Mouse (Mus musculus) heart, adult 2 months (tissue): ENCODE data around the gene Myo7a. TPM values are rescaled to one million over a fixed set of nuclear protein-coding genes. Genes with fewer than 3 reads are reported as not detected.
A peak's percentile ranks its signal among the peaks of the same experiment; 100 is the strongest.

Experiments used
- DNase-seq, 2 experiments: peaks; one replicate each; pipeline ENCODE4 v3.0.0; 2021
- H3K27ac ChIP-seq: fragments of 200-600 bp; 2 replicates; pipeline ENCODE4 v1.8.1; 2022
- H3K27me3 ChIP-seq: fragments of 200-500 bp; 2 replicates; pipeline ENCODE4 v1.6.1; 2012; ENCODE audit warnings: mild to moderate bottlenecking, low read length, inconsistent platforms, mixed read lengths; ENCODE audit not compliant: control insufficient read depth, insufficient read depth
- H3K36me3 ChIP-seq: fragments of 200-500 bp; 2 replicates; pipeline ENCODE4 v1.6.1; 2012; ENCODE audit warnings: low read length, inconsistent platforms; ENCODE audit not compliant: control insufficient read depth, insufficient read depth
- H3K4me1 ChIP-seq: fragments of 200-500 bp; 2 replicates; pipeline ENCODE4 v1.6.1; 2011; ENCODE audit warnings: low read length; ENCODE audit not compliant: control insufficient read depth, insufficient read depth
- H3K4me3 ChIP-seq: fragments of 200-600 bp; 2 replicates; pipeline ENCODE4 v1.8.1; 2022
- H3K79me2 ChIP-seq: fragments of 200-500 bp; replicated peaks from 2 replicates; pipeline ENCODE4 v1.6.1; 2012; ENCODE audit warnings: mild to moderate bottlenecking, inconsistent platforms, low read length, moderate library complexity, mixed read lengths; ENCODE audit not compliant: control insufficient read depth, insufficient read depth
- H3K9ac ChIP-seq: fragments of 200-500 bp; 2 replicates; pipeline ENCODE4 v1.6.1; 2012; ENCODE audit warnings: low read depth, mild to moderate bottlenecking, control low read depth, inconsistent platforms, low read length, mixed read lengths
- CTCF ChIP-seq: fragments of 200-600 bp; IDR thresholded peaks from 2 replicates; pipeline ENCODE4 v1.8.1; 2022; ENCODE audit warnings: antibody characterized with exemption, mild to moderate bottlenecking, moderate library complexity
- EP300 ChIP-seq: fragments of 200-500 bp; IDR thresholded peaks from 2 replicates; pipeline ENCODE4 v1.6.1; 2011; ENCODE audit warnings: low read depth, low read length, control low read depth; ENCODE audit not compliant: insufficient read depth
- POLR2A ChIP-seq: fragments of 200-500 bp; IDR thresholded peaks from 2 replicates; pipeline ENCODE4 v1.6.1; 2011; ENCODE audit warnings: mild to moderate bottlenecking, low read depth, low read length, control low read depth; ENCODE audit not compliant: insufficient read depth
- WGBS: fragments of 180-500 bp; shearing (Covaris S2); methylation state at CpG from one replicate; pipeline ENCODE4 v1.1.7; 2018; 5-methylcytosine and 5-hydroxymethylcytosine counted together
- intact Hi-C: fragments of 180-260 bp; cut with DNase I; formaldehyde crosslinking; loops from one replicate; pipeline ENCODE4 v1.15.1; 2025
- polyA plus RNA-seq: library from polyadenylated mRNA; depleted of rRNA; stranded (reverse); fragments of >200 nt; gene quantifications from 2 replicates; pipeline ENCODE4 v1.2.3, GENCODE M21; 2012
- total RNA-seq, 2 experiments: library from RNA; stranded (reverse); gene quantifications; 2 replicates each; pipeline ENCODE4 v1.2.3; 2021

Myo7a gene
- total and polyA plus RNA-seq, 3 experiments = 4.5 to 7.1 (median 5.9) TPM

DNA sequence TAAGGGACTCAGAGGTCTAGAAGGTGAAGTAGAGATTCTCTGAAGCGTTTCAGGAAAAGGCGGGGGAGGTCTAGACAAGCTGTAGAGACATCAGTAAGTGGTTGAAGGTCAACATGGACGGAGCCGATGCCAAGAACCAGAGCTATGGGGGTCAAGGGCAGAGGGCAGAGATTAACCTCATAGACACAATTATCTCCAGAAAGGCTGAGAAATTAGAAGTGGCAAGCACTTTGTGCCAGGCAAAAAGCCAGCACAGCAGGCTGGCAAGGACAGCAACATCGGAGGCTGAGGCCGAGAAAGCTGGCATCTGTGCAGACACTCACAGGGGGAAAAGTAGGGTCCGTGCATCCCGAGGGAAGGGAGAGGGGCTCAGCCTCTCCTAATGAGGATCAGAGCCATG, 28.4 kb upstream of the Myo7a start:
- DNase-seq = no peak
- H3K36me3 ChIP-seq = no peaks in the 10 kb centered on the region
- H3K9ac ChIP-seq = no peak overlapping the region
- 53% methylated on average over 8 of the region's 8 CpGs for WGBS
- intact Hi-C loops = no loop called here
- H3K79me2 ChIP-seq = no peaks in the 10 kb centered on the region
- no peak overlapping the region for H3K4me3 ChIP-seq
- no peak overlapping the region for H3K27ac ChIP-seq
- TF ChIP-seq POLR2A (no peak), EP300 (no peak), CTCF (no peak)
- H3K27me3 ChIP-seq = no peaks in the 10 kb centered on the region
- peaks cover under 1% of the 10 kb centered on the region; the same call in 1 of the 2 replicates for H3K4me1 ChIP-seq

DNA sequence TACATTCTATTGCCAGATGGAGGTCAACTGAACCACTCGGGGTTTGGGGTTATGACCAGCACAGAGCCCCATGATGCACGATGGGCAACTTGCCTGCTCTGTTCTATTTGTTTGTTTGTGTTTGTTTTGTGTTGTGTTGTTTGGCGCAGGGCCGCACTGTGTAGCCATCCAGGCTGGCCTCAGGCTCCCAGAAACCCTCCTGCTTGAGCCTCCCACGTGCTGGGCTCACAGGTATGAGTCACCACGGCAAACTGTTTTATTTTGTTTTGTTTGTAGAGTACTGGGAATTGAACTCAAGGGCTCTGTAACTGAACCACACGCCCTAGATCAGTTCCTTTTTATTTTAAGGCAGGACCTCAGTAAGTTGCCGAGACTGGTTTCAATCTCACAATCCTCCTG, 27.1 kb upstream of the Myo7a start:
- H3K27me3 ChIP-seq = no peaks in the 10 kb centered on the region
- WGBS = 70% methylated on average over 8 of the region's 8 CpGs
- no peaks in the 10 kb centered on the region for H3K36me3 ChIP-seq
- no peaks in the 10 kb centered on the region for H3K79me2 ChIP-seq
- H3K27ac ChIP-seq = no peak overlapping the region
- no peak overlapping the region for H3K4me3 ChIP-seq
- no peak for TF ChIP-seq POLR2A
- no peak for TF ChIP-seq CTCF
- no peak for TF ChIP-seq EP300
- intact Hi-C loops = no loop called here
- H3K9ac ChIP-seq = no peak overlapping the region
- DNase-seq = no peak
- no peaks in the 10 kb centered on the region for H3K4me1 ChIP-seq

DNA sequence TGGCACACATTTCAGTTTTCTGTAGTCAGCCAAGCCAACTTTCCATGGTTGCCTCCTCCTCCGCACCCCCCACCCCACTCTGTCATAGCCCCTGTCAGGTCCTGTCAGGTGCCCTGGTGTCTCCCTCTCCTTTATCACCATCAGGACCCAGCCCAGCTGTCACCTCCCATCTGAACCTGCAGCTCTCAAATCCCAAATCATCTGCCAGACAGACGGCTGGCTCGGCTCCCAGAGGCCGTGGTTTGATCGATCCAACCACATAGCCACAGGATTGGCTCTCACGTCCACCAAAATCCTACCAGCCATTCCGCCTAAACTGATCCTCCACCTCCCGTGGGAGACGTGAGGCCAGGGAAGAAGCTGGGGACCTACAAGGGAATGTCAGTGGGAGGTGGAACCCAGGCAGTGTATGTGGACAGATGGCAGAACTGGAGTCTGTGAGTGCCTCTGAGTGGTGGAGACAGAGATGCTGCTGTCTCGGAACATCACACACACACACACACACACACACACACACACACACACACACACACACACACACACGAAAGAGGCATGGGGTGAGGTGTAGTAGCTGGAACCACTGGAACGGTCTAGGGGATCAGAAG, 26.6 kb upstream of the Myo7a start:
- TF ChIP-seq CTCF (no peak), POLR2A (no peak), EP300 (no peak)
- H3K27ac ChIP-seq = no peak overlapping the region
- H3K4me1 ChIP-seq = no peaks in the 10 kb centered on the region
- DNase-seq = no peak
- intact Hi-C loops = no loop called here
- H3K36me3 ChIP-seq = no peaks in the 10 kb centered on the region
- no peak overlapping the region for H3K9ac ChIP-seq
- no peaks in the 10 kb centered on the region for H3K27me3 ChIP-seq
- H3K79me2 ChIP-seq = no peaks in the 10 kb centered on the region
- WGBS = 89% methylated on average over 12 of the region's 12 CpGs
- no peak overlapping the region for H3K4me3 ChIP-seq

GRCm38 (mm10) chr7:98145402-98145801, 26.1 kb upstream of the Myo7a start, which contains the start of gene Omp:
Gene Omp, minus strand, starts transcription at chr7:98145502.
- Histone ChIP-seq H3K4me3 (no peak within 1 kb of the TSS), H3K27ac (no peak within 1 kb of the TSS), H3K36me3 (no peaks in the 10 kb centered on the region), H3K79me2 (no peaks in the 10 kb centered on the region), H3K9ac (no peak within 1 kb of the TSS), H3K27me3 (no peaks in the 10 kb centered on the region), H3K4me1 (no peaks in the 10 kb centered on the region)
- no peak for TF ChIP-seq CTCF
- no peak for TF ChIP-seq EP300
- no peak for TF ChIP-seq POLR2A
- 92% methylated on average over 5 of the region's 5 CpGs for WGBS
- no peak for DNase-seq
- intact Hi-C loops = no loop called here

DNA sequence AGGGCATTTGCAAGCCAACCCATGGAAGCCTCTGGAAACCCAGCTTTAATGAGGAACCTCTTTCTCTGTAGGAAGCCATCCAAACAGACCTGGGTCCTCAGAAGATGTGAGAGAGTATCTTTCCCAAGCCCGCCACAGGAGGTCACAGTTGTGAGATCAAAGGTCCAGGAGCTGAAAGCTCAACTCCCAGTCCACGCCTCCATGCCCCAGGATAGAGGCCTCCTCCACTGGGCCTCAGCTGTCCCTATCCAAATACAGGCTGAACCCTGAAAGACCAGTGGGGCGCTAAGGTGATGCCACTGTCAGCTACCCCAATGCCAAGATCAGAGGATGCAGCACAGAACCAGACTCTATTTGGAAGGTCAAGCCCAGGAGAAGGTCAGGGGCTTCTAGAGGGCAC, 23.3 kb upstream of the Myo7a start:
- intact Hi-C loops = no loop called here
- Histone ChIP-seq H3K79me2 (no peaks in the 10 kb centered on the region), H3K9ac (no peak overlapping the region), H3K4me1 (no peaks in the 10 kb centered on the region), H3K27ac (no peak overlapping the region), H3K4me3 (no peak overlapping the region), H3K36me3 (no peaks in the 10 kb centered on the region), H3K27me3 (no peaks in the 10 kb centered on the region)
- WGBS = 95% methylated on average over 3 of the region's 3 CpGs
- TF ChIP-seq EP300 = no peak
- DNase-seq = no peak

DNA sequence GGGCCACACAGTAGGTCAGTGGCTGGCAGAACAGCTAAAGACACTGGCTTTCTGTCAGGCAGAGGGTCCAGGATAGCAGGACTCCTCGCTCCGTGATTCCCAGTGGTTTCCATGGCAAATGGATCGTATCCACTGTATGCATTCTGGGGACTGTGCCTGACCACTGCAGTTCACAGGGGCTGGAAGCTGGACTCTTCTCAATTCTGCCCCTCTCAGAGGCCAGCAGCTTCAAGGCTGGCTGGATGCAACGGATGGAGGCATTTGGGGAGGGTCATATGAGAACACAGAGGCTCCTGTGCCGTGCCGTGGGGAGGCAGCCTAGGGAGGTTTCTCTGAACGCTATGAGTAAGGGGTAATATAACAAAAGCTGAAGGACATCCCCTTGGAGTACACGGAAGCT, 22.9 kb upstream of the Myo7a start:
- no peaks in the 10 kb centered on the region for H3K79me2 ChIP-seq
- H3K4me3 ChIP-seq = no peak overlapping the region
- DNase-seq = no peak
- 90% methylated on average over 8 of the region's 8 CpGs for WGBS
- H3K9ac ChIP-seq = no peak overlapping the region
- H3K27ac ChIP-seq = no peak overlapping the region
- intact Hi-C loops = no loop called here
- H3K36me3 ChIP-seq = no peaks in the 10 kb centered on the region
- H3K27me3 ChIP-seq = no peaks in the 10 kb centered on the region
- no peaks in the 10 kb centered on the region for H3K4me1 ChIP-seq
- TF ChIP-seq POLR2A = no peak
- no peak for TF ChIP-seq EP300
- no peak for TF ChIP-seq CTCF

GRCm38 (mm10) chr7:98141206-98141605, 21.9 kb upstream of the Myo7a start:
- DNase-seq = no peak
- Histone ChIP-seq H3K4me3 (no peak overlapping the region), H3K79me2 (no peaks in the 10 kb centered on the region), H3K27me3 (no peaks in the 10 kb centered on the region), H3K4me1 (no peaks in the 10 kb centered on the region), H3K27ac (no peak overlapping the region), H3K9ac (no peak overlapping the region), H3K36me3 (no peaks in the 10 kb centered on the region)
- intact Hi-C loops = no loop called here
- no peak for TF ChIP-seq POLR2A
- peak; percentile 45 for TF ChIP-seq CTCF
- WGBS = 57% methylated on average over 3 of the region's 3 CpGs
